Mouse (Mus musculus): ENCODE data around the gene Gm45623.
A peak's percentile ranks its signal among the peaks of the same experiment; 100 is the strongest.

Gm45623 gene

DNA sequence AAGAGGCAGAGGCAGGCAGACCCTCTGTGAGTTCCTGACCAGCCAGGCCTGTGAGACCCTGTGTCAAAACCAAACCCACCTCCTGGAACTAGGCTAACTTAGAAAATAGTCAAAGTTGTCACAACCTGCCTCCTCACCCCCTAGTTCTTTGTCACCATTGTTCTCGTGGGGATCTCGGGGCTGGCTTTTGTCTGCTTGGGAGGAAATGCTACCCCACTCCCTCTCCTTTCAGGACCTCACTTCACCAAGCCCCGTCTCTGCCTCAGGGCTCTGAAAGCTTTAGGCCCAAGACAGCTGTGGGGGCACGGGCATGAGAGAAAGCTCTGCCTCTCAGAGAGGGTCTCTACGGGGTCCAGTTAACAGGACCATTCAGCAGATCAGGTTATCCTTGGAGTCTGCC is 1.9 kb downstream of the Gm45623 start:
- no peak for DNase-seq

DNA sequence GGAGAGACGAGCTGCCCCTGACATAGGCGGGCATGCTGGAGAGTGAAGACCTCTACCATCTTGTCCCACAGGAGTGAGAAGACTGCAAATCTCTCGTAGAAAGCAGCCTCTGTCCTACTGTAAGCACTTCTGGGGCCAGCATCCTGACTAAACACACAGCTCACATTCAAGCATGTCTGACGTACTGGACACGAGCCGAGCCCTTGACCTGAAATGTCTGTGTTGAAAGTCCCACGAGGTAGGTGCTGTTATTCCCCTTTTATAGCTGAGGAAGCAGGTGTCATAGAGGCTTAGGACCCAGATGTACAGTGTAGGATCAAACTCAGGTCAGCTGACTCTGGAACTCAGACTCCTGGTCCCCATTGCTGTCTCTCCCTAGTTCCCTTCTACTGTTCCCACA is 4.2 kb downstream of the Gm45623 start:
- DNase-seq, result no peak

DNA sequence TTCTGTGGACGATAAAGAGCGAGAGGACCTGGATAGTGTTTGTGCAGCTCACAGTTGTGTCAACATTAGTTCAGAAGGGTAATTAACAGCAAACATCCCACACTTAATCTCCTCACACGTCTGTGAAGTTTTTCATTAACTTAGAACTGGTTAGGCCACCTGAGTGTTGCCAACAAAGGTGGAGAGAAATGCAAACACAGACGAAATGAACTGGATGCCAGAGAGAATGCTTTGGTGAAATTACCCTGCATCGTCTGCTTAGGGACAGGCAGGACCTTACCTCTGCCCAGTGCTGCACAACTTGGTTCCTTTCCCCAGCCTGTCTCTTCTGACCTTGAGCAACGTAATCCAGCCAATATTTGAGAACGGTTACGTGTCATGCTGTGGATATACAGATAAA is 6.1 kb downstream of the Gm45623 start:
- no peak for DNase-seq

DNA sequence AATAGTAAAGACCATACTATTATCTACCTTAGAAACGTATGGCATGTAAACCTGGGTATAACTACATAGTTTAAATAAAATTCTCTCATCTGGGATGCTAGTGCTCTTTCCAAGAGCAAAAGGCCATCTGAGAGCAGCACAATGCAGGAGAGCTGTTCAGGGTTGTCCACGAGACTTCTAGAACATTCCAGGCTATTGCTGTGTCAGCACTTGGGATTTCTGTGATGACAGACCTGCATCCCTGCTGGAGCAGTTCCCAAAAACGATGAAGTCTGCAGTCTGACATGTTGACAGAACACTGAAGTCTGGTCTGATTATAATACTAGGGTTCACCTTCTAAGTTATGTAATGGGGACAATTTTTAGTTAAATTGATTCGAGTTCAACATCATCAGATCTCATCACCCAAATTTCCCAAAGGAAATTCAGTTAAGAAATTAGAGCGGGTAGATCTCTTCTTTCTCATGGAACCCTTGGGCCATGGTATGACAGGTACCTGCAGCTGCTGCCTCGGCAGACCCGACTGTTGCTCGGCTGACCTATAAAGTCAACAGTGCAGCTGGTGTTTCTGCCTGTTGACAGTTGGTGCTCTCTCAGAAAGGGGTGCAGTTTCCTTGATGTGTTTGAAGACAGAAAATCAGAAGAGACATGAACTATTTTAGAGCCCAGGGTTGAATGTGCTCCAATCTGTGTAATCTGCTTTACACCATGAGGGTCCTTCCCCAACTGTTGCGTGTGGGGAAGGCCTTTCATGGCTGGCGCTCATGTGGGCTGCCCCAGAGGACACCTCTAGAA is 6.7 kb downstream of the Gm45623 start:
- DNase-seq, result no peak

DNA sequence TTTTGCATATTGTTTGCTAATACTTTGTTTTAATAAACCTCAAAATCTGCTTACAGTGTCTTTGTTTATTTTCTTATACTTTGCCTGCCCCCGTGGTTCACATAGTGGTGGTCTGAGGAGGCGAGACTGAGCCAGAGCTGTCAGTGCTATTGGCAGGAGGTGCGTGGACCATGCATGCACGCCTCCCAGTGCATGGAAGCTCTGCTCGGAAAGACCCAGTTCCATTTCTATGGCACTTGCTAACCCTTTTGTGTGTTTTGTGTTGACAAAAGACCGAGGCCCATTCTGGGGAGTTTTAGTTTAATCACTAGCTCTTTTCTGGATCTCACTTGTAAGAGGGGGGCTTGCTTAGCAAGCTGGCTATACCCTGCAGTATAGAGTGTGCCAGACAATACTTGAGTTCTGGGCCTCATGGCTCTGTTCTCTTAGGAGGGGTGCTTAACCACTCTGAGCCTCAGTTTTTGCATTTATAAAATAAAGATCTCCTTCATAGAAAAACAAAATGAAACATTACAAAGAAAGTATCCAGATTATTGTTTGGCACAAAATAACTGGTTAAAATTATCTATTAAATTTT is 11.2 kb downstream of the Gm45623 start:
- no peak for DNase-seq

DNA sequence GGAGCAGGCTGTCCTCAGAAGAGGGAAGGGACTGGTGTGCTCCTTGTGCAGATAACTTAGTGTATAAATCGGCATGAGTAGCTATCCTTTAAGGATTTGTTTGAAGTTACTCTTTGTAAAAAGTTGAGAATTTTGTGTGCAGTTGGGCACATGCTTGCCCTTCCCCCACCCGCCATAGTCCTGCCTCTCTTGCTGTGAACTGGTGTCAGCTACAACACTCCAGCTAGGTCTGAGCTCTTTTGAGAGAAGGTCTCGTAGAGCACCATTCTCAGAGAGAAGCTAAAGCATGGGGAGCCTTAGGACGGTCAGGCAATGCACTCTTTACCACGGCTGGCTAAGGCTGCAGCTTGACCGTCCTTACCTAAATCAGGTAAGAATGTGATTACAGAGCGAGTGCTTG is 11.9 kb downstream of the Gm45623 start:
- DNase-seq, result no peak

DNA sequence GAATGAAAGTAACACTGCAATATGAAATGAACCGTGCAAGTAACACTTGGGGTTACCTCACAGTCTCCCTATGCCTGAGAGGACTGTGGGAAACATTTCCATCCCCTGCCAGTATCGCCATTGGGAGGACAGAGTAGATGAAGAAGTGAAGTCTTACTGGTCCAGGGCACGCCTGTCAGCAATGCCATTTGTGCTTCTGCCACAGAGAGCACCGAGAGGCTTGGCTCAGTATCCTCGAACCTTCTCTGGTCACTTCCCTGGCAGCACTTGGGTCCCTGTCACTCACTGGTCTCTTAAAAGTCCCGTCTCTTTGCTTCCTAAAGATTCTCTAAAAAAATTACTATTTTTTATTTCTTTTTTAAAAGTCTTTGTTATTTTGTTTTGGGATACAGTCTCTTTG is 13.1 kb downstream of the Gm45623 start:
- DNase-seq, result no peak

DNA sequence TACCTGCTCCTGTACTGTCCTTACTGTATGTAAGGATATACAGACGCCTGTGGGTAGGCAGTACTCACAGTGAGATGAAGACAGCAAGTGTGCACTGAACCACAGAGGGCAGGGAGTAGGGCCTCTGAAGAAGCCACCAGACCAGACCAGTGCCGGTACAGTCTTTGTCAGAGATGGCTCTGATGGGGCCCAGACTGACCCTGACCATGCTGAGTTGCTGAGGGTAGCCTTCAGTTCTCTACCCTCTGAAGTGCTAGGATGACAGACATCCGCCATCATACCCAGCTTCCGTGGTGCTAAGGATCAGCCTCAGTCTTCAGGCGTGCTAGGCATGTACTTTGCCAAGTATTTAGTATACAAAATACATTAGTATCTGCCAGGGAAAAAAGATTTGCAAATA is 14.1 kb downstream of the Gm45623 start:
- no peak for DNase-seq

DNA sequence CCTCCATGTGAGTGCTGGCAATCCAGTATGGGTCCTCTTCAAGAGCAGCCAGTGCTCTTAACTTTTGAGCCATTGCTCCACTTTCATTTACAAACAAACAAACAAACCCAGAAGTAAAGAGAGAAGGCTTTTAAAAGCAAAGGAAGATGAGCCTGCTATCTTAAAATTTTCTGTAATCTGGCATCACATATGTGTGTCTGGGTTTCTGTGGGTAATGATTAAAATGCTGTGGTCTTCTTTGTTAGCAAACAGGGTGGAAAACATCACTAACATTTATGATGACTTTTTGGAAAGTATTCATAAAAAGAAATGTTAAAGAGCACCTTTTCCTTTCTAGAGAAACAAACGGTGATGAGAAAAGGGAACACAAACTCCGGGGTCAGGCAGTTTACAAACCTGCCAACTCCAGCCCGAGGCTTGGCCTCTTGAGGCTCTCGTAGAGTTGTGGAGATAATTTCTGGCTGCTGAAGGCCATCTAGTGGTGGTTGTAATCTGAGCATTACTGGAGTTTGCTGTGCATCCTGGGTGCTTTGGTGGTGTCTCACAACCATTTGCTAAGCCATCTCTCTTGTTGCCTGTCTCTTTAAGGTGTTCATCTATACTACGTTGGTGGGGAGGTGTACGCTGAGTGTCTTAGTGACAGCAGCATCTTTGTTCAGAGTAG is 18.3 kb downstream of the Gm45623 start:
- peak in 1 of 2 experiments; percentile 10 for DNase-seq

DNA sequence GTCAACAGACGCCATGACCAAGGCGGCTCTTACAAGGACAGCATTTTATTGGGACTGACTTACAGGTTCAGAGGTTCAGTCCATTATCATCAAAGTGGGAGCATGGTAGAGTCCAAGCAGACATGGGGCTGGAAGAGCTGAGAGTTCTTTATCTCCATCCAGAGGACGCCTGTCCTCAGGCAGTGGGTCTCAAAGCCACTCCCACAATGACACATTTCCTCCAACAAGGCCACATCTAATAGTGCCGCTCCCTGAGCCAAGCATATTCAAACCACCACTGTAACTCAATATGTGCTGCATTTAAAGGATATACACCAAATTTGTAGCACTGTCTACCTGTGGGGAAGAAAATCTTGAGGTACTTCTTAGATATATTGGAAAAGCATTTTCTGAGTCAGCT is 19.0 kb downstream of the Gm45623 start:
- no peak for DNase-seq

DNA sequence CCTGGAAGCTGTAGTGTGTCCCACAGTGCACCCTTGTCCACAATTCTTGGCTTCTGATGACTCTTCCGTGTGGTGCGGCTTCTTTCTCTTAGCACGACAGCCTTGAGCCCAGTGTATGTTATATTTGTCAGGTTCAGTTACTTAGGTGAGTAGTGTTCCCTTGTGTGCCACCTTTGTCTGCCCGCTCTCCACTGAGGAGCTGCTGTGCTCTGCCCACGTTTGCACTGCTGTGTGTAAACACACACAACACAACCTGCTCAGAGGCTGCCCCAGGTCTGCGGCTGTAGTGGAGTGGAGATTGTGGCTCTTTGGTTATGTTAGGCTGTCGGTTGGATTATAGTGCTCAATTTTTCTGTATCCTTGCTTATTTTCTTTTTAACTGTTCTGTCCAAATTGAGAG is 24.6 kb downstream of the Gm45623 start:
- DNase-seq, result no peak

DNA sequence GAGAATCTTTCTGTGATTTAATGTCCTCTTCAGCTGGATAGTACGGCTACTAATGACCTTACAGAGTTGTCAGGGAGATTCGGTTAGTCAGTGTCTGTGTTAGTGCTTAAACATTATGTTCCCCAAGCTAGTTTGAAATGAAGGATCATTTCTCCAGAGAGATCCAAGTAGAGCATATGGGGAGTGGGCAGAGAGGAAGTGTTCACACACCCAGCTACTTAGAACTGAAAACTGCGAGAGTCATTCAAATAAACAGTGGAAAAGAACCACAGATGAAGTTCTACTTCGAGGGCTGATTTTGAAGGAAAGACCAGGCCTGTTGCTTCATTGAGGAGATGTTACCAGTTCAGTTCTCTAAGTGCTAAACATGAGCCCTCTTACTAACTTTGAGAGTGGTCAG is 27.1 kb downstream of the Gm45623 start:
- DNase-seq, result no peak

DNA sequence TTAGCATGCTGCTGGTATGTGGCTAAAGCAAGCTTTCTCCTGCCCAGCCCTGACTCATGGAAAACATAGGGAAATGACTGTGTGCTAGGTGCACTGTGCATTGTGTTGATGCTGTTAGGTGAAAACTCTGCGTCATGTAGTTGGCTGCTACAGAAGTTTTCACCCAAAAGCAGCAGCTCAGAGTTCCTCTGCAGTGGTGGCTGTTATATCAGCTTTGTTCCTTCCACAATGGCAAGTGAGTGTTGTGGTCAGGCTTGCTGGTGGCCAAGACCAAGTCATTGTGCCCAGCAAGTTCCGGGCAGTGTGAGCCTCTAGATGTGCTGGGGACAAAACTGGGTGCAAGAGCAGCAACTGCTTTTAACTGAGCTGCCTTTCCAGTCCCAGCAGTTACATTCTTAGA is 41.4 kb downstream of the Gm45623 start:
- no peak for DNase-seq

DNA sequence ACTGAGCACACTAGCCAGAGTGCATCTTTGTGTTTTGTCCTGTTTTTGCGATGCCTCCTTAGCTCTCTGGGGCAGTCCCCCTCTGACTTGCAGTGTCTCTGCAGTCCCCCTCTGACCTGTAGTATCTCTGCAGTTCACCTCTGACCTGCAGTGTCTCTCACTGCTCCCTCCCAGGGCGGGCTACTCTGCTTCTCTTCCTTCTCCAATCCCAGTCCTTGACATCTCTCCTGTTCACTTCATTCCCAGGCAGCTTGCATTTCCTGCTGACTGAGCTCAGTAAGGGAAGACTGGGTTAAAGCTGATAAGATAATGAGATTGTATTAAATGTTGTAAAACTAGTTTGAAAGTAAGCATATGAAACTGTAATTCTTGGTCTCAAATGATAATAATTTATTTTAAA is 43.0 kb downstream of the Gm45623 start:
- DNase-seq, result no peak

DNA sequence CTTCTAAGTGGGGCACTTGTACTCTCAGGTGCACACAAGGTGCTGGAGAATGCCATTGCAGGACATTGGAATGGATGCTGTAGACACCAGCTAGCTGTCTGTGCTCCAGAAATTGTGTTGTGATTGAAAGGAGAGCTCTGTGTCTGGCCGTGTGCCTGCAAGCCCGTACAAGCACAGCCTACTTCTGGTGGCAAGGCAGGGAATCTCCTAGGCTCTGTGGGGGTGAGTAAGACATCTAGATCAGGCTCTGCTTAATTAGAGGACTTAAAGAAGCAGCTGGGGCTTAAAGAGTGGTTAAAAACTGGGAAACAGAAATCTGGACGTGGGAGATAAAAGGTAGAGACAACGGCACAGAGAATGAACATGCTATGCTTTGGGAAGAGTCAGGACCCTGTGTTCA is 46.0 kb downstream of the Gm45623 start:
- DNase-seq, result no peak

DNA sequence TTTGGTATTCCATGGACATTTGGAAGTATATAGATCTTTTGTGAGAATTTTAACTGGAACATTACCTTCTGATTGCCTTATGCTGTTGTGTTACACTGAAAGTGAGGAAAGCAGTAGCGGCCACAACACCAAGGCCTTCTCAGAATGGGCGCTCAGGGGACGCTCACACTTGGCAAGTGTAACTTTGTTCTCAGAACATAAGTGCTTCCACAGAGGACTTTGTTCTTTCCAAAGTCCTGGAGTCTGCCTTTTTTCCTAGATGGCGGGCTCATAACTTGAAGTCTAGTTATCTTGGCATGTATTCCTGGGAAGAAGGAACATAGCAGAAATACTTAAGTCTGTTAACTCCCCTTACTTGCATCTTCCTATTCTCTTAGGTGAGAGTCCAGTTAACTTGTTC is 46.5 kb downstream of the Gm45623 start:
- no peak for DNase-seq

DNA sequence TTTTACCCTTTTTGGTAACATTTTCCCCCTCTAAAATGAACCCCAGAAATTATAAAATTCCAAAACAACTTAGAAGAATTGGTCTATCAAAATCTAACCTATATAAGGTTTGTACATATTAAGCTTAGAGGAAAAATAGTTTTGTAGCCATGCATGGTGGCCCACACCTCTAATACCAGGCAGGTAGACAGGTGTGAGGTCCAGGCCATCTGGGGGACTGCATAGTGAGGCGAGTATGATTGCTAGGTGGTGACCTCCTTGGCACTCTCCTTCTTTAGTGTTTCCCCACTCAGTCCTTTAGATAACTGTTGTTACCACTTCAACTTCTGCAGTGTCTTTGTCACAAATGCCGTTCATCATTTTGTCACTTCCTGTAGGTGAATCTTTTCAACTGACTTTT is 49.0 kb downstream of the Gm45623 start:
- no peak for DNase-seq

DNA sequence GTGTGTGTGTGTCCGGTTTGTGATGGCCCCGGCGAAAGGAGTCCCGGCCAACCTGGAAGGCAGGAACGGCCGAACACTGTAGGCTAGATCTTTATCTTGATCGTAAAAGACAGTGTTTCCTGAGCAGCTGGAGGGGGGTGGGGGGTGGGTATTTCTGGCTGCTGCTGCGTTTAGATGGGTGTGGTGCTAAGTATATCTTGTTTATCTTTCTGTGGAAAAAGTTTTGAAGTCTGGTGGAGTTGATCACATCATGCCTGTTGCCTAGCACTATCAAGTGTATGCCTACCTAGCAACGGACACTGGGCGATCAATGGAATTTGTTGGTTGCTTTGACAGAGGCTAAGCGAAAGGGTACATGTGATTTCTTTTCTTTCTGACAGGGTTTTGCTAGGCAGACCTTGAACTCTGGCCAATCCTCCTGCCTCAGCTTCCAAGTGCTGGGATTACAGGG is 49.7 kb downstream of the Gm45623 start:
- peak; percentile 23 to 29 for DNase-seq

DNA sequence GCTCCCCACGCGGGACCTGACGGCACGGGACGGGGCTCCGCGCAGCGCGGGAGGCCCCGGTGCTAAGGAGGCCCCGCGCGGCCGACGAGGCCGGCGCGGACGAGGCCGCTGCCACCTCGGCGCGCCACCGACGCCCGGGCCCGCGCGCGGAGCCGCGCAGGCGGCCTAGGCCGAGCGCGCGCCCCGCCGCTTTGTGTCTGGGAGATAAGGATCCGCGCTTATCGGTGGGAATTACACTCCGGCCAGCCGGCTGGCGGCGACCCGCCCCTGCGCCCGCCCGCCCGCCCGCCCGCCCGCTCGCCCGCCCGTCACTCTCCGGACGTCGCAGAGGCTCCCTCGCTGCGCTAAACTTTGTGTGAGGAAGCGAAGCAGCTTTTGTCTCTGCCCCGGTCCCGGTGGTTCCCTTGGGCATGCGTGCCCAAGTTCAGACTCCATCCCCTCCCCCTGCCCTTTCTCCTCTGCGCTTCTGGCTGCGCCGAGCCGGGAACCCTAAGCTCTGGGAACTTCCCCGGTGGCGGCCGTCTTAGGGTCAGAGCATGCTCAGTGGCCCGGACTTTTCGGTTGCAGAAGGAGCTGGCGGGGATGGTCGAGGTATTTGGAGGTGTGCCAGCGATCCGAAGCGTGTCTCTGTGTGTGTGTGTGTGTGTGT is 50.3 kb downstream of the Gm45623 start:
- peak; percentile 62 for DNase-seq

DNA sequence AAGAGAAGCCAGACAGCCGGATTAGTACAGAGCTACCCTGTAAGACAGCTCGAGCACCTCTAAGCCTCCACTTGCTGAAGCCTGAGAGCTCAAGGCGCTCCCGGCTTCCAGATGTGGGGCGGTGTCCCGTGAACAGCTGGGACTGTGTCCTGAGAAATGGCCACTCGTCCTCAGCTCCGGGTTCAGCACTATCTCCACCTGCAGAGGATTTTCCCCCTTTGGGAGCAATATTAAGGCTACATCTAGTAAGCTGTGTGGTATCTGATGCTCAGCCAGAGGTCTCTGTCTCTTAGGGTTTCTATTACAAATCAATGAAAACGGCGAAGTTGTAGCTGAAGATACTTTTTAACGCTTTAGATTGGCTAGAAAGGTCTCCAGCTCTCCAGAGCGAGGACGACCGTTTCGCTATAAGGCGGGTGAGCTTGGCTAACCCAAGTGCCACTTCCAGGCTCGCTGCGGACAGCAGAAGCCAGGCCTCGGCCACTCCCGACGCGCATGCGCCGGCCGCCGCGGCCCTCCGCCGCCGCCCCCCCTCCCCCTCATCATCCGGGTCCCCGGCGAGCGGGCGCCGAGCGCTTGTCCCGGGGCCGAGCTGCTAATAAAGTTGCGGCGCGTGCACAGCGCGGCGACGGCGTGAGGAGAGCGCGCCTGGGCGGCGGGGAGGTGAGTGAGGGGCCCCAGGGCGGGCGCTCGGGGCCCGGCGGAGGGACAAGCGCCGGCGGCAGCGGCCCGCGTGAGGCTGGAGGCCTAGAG is 51.0 kb downstream of the Gm45623 start, which contains the start of gene Smad5:
Gene Smad5 (plus strand): TSS at position 542 of the 753 bp plus-strand sequence.
- DNase-seq, result peak; percentile 86 to 89

Measured in B cell, adult 2 months (primary cell).